Mouse (Mus musculus) frontal cortex, postnatal 14 days (tissue): ENCODE data around the gene Palm2.

Source experiments
- DNase-seq, 2 experiments: peaks; one replicate each; pipeline ENCODE4 v3.0.0; 2022; ENCODE audit warnings: low spot score in 2 of 2

Palm2 gene

DNA sequence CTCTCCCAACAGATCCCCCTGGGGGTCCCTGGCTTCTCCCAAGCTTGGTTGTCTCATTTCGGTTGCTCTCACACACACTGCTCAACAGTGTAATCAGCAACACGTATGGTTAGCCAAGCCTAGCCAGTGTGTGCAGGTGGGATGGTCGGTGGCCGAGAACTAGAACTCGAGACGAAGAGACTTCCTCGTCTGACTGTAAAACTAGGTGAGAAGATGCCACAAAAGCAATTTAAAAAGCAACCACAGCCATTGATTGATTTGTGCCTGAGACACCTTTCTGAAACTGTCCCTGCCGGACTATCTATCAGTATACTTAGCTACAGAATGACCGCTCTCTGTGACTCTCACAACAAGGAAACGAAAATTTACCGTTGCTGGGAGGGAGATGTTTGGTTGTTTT lies 321.0 kb downstream of the Palm2 start:
- DNase-seq = no peak

DNA sequence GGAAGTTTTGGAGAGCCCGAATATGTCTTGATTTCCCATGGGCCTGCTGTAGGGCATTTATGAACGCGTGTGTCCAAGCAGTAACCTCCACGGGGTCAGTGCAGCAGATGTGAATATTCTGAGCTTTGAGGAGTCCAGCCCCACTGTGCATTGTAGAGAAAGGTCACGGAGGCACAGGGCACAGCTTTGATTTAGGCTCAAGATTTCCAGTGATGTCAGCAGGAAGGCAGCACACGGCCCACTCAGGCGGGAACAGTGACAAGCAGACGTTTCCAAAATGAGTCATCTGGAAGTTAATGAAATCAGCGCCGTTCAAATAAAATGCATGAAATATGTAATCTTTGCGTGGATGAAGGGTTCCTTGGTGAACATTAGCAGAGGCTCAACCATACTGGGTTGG lies 323.9 kb downstream of the Palm2 start:
- DNase-seq = no peak
